Mouse (Mus musculus) ovary, adult 18-20 months (tissue): Measurements from ENCODE around the gene Slco3a1.

ENCODE experiments used
- DNase-seq: peaks from one replicate; pipeline ENCODE4 v3.0.0; 2022; ENCODE audit warnings: low spot score, mixed read lengths

The Slco3a1 gene

DNA sequence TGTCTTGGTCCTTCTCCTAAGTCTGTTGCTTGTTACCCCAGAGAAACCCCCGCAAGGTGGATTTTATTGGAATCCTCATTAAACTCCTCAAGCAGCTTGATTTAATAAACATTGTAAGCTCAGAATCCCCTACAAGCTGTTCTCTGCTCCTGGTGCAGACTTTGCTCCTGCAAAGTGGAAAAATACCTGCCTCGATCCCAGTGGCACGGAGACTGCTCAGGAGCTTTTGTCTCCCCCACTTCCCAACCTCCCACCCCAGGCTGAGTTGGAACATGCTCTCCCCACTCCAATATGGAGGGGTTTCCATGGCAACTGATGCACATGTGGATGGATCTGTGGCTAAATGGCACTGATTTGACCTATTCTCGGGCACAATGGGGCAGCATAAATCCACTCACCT is 268.0 kb downstream of the Slco3a1 start:
- DNase-seq: no peak

DNA sequence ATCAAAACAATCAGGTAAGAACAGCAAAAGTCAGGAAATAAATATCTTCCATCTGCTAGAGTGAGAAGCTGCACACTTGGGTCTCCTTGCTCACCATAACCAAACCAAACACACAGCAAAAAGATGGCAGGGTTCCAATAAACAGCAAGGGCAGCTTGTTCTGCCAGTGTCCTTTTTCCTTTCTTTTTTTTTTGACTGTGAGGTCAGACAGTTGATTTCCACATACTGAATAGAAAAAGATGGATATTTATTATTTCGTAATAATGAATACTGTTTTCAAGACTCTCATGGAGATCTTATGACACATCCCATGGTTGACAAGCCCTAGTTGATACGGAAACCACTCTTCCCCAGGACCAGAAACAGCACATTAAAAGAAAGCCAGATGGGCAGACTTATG is 274.2 kb downstream of the Slco3a1 start:
- DNase-seq: no peak

DNA sequence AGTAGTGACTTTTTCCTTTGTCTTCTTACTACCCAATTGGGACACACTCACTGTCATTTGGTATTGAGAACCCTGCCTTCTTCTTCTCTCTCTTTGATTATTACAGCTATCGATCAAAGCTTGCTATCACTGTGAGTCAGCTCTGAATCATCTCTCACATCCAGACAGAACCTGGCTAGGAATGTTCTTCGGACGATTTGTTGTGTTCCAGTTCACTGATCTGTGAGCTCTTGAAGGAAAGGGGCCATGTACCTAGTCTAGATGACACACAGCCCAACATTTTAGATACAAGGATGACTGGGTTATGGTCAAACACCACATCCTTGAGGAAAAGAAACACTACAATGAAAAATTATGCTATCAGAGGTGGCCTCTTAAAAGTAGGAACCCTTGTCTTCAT is 275.2 kb downstream of the Slco3a1 start:
- no peak for DNase-seq

DNA sequence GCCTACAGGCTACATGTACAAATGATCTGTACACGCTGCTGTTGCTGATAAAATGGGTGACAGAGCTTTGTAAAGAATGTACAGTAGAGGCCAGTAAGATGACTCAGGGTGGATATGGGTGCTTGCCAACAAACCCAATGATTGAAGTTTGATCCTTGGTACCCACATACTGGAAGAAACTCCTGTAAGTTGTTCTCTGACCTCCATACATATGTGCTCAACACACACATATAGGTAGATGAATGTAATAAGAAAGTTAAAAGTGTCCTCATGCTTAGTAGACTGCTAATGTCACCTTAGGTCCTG is 284.5 kb downstream of the Slco3a1 start:
- DNase-seq: no peak

DNA sequence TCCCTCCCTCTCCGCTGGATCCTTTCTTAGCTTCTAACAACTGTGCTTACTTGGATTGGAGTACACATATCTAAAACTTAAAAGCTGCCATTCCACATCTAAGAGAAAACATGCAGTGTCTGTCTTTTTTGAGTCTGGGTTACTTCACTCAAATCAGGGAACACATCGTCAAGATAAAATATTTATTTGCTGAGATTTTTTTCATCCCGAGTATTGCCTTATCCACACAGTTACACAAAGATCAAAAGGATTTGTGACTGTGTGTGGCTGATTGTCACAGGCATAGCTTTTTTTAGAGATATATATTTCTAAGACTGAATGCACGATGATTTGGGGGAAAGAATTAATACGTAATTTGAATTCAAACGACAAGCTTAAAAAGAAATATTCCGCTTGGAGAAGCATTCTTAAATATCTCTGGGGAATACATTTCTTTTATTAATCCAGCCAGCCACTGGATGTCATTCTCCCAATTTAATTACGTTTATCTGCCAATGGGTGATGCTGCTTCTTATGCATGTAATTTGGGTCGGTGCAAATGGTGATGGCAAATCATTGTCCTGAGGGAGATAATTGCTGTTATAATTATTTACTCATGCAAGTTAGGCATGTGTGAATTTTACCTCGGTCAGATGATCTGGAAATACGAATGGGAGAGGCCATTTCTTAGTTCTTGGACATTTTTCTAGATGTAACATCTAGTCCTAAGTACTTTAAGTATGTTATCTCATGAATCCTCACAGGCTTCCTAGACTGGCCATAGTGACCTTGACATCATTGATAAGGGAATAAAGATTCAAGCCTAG is 285.1 kb downstream of the Slco3a1 start:
- DNase-seq: no peak

DNA sequence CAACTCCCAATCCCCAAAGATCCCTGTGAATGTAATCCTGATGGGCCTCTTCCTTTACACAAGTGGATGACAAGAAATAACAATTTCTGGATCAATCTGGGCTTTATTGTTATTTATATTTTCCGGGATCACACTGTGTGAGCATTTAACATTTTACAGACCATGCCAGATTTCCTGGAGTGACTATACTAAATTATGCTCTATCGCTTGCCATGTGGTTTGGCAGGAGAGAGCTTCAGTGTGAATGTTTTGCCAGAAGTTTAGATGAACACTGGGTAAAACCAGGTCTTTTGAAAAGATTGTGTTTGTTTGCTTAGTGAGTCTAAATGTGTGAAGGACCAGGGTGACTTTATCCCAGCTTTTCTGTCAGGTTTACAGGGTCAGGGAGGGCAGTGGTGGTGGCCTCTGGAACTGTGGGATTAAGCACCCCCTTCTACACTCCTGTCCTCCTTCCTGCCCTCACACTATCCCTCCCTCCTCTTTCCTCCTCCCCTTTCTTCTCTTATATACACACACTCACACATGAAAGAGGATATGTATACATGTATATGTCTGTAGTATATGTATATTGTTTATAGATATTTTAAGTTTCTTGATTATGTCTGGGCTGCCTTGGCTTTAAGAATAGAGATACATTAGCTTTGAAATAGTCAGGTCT is 287.9 kb downstream of the Slco3a1 start:
- no peak for DNase-seq

DNA sequence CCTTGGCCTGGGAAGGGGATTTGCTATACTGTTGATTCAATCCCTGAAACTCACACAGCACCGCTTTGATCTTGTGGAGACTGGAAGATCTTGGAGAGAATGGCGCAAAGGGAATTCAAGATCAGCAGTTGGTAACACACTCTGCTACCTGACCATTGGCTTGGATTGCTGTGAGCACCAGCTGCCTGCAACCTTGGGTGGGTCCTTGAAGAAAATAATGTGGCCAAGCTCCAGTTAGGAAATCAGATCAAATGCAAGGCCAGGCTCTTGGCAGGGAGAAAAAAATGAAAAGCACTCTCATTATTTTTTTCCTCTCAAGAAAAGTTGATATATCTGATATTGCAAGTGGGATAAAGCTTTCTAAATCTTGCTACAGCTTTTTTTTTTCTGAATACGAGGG is 298.3 kb downstream of the Slco3a1 start:
- DNase-seq: peak; percentile 67

DNA sequence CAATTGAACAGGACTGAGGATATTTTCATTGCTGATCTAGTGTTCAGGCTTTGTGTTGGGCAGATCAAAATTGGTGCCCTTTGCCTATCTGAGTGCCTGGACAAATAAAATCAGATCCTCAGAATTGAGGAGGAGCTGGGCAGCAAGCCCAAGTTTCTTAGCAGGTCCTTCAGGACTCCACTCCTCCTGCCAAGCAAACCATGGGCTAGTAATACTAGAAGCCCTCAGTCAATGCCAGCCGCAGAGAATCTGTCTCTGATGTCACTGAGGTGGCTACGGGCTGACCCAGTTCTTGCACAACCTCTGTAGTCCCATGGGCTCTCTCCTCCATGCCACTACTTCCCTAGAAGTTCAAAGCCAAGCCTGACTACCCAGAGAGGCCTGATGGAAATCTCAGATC is 302.5 kb downstream of the Slco3a1 start:
- DNase-seq: no peak

DNA sequence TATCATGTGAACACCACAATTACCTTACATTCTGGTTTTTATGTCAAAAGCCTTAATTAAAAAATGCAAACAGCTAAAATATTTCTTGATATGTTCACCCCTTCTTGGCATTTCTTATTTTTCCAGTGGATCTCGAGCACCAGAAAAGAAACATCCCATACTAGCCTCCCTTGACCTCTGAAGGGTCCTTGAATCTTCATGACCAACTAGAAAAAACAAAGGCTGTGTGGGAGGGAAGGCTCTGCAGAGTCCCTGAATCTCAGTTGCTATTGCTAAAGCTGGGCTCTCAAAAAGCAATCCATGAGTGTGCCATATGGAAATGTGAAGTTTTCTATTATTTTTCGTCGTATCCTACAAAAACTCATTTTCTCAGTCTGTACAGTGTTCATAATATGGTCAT is 313.3 kb downstream of the Slco3a1 start:
- peak; percentile 14 for DNase-seq

DNA sequence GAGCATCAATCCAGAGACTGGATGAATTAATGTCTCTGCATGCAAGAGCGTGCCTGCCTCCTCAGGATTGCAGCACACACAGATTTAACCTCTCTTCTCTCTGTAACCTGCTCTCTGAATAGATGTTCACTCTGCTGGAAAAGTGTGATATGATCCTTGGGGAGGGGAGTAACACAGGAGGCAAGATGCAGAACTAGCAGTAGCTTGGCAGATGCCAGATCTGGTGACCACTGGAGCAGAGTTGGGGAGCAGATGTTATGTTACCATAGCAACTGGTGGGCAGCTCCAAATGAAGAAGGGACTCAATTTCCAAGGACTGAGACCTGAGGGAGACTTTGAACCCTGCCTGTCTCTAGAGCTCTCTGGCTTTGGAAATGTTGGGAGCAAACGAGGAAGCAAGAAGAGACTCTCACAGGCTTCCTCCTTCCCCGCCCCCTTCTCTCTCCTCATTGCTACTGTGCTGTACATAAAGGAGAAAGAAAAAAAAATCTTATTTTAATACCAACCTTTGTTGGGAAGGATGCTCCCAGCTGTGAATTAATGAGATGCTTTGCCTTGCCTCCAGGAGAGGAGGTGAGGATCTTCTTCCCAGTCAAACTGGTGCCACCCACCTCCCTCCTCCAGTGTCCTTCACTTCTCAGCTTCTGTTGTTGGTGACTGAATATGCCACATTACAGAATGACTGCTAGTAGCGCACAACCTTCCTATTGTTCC is 314.0 kb downstream of the Slco3a1 start:
- DNase-seq: no peak
